Mouse (Mus musculus): ENCODE results near the gene Tnfrsf12a. TPM values are rescaled to one million over a fixed set of nuclear protein-coding genes. Genes with fewer than 3 reads are reported as not detected.

Tnfrsf12a gene
- total RNA-seq, 2 experiments from 2014 or later: 6.8 to 7.2 TPM

DNA sequence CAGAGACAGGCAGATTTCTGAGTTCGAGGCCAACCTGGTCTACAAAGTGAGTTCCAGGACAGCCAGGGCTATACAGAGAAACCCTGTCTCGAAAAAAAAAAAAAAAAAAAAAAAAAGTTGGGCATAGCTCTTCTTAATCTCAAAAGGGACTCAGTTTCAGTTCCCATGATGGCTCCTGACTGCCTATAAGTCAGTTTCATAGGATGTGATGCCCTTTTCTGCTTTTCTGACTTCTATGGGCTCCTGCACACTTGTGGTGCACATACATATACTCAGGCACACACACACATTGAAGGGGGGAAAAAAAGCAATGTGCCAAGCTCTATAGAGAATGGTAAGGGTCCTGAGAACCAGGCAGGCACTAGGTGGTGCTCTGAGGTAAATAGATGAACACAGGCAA lies 23.9 kb downstream of the Tnfrsf12a start:
- DNase-seq (ENCODE audit: low spot score in 2 of 2): no peak

GRCm38 (mm10) chr17:23651363-23651762 lies 25.9 kb downstream of the Tnfrsf12a start:
- no peak for DNase-seq (ENCODE audit: low spot score in 2 of 2)

DNA sequence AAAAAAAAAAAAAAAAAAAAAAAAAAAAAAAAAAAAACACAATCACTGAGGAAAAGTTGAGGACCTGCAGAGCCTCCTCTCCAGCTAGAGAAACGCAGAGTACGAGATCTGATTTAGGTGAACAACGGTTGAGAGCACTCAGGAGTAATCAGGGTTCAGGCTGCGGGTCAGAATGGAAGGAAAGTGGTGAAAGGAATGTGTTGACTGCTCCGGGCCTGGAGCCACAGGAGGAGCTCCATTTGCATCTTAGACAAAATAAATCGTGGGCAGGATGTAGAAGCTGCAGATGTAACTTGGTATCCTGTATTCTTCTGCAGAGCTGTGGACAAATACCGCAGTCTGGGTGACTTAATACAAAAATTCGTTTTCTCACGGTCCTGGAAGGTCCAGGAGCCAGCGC lies 31.4 kb downstream of the Tnfrsf12a start:
- no peak for DNase-seq (ENCODE audit: low spot score in 2 of 2)

GRCm38 (mm10) chr17:23644613-23645495 lies 32.4 kb downstream of the Tnfrsf12a start, which contains the start of gene Mmp25:
TSS of gene Mmp25 (minus strand) at chr17:23645277.
- DNase-seq (ENCODE audit: low spot score in 2 of 2): no peak

- DNase-seq (ENCODE audit: low spot score in 2 of 2): no peak
Observed at GRCm38 (mm10) chr17:23631241-23631640, 46.0 kb downstream of the Tnfrsf12a start.

GRCm38 (mm10) chr17:23630195-23631020 lies 46.9 kb downstream of the Tnfrsf12a start:
- peak; percentile 87 to 91 for DNase-seq (ENCODE audit: low spot score in 2 of 2)

DNA sequence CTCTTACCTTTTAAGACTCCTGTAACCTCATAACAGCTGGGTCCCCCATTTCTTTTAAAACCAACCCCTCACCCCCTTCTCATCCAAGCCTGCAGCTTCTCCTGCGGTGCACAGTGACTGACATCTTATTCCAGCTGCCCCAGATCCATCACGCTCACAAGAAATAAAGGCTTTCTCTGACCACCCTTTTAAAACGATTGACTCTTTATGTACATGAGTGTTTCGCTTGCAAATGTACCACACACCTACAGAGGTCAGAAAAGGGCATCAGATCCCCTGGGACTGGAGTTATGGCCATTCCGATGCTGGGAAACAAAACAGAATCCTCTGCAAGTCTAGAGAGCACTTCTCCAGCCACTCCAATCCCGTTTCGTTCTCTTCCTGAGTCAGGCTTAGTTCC lies 49.5 kb downstream of the Tnfrsf12a start:
- DNase-seq (ENCODE audit: low spot score in 2 of 2): no peak

Other genes with a start within 250 kb of the Tnfrsf12a start
- gene Vmn2r117, start 197.8 kb downstream of the Tnfrsf12a start, total RNA-seq (2021): not detected
- gene Zfp213, start 113.2 kb downstream of the Tnfrsf12a start, total RNA-seq (2021): 1 to 10 TPM; 6.4 to 7.2 TPM
- gene Zfp13, start 78.0 kb downstream of the Tnfrsf12a start, total RNA-seq (2021): 10 to 100 TPM; 25.7 to 30.0 TPM
- gene Zscan10, start 76.6 kb downstream of the Tnfrsf12a start, total RNA-seq (2021): not detected
- 1 to 10 TPM; 1.2 to 1.6 TPM for gene Mmp25, start 32.2 kb downstream of the Tnfrsf12a start, total RNA-seq (2021)
- not detected for gene Bicdl2, start 17.0 kb downstream of the Tnfrsf12a start, total RNA-seq (2021)
- gene Hcfc1r1, start 3.9 kb downstream of the Tnfrsf12a start, total RNA-seq (2021): 100 to 1,000 TPM; 137 to 148 TPM
- gene Thoc6, start 3.6 kb downstream of the Tnfrsf12a start, total RNA-seq (2021): 10 to 100 TPM; 11.4 to 12.9 TPM
- under 1 TPM; 0.22 to 0.25 TPM for gene Cldn6, start 1.8 kb upstream of the Tnfrsf12a start, total RNA-seq (2021)
- under 1 TPM in 1 of 2 experiments, not detected in 1; 0.57 TPM for gene Cldn9, start 6.6 kb upstream of the Tnfrsf12a start, total RNA-seq (2021)
- gene 1520401A03Rik, start 45.3 kb upstream of the Tnfrsf12a start, total RNA-seq (2021): under 1 TPM; 0.13 to 0.62 TPM
- 1 to 10 TPM; 6.7 to 8.3 TPM for gene Pkmyt1, start 48.9 kb upstream of the Tnfrsf12a start, total RNA-seq (2021)
- 10 to 100 TPM; 51.8 to 53.1 TPM for gene Paqr4, start 63.4 kb upstream of the Tnfrsf12a start, total RNA-seq (2021)
- under 1 TPM; 0.20 to 0.27 TPM for gene Kremen2, start 68.4 kb upstream of the Tnfrsf12a start, total RNA-seq (2021)
- 100 to 1,000 TPM; 121 to 123 TPM for gene Flywch1, start 94.1 kb upstream of the Tnfrsf12a start, total RNA-seq (2021)
- 10 to 100 TPM; 26.7 to 27.3 TPM for gene Flywch2, start 108.6 kb upstream of the Tnfrsf12a start, total RNA-seq (2021)
- gene Srrm2, start 113.1 kb upstream of the Tnfrsf12a start, total RNA-seq (2021): 100 to 1,000 TPM; 516 to 611 TPM
- 100 to 1,000 TPM; 402 to 410 TPM for gene Elob, start 151.7 kb upstream of the Tnfrsf12a start, total RNA-seq (2021)
- gene Prss33, start 158.6 kb upstream of the Tnfrsf12a start, total RNA-seq (2021): not detected
- gene Prss32, start 166.4 kb upstream of the Tnfrsf12a start, total RNA-seq (2021): under 1 TPM; 0.21 to 0.45 TPM
- 1 to 10 TPM; 2.2 to 3.1 TPM for gene Prss41, start 166.7 kb upstream of the Tnfrsf12a start, total RNA-seq (2021)
- not detected for gene Prss21, start 190.6 kb upstream of the Tnfrsf12a start, total RNA-seq (2021)
- gene Dcpp1, start 203.4 kb upstream of the Tnfrsf12a start, total RNA-seq (2021): not detected
- not detected for gene Dcpp2, start 203.4 kb upstream of the Tnfrsf12a start, total RNA-seq (2021)
- gene Dcpp3, start 240.0 kb upstream of the Tnfrsf12a start, total RNA-seq (2021): not detected